Mouse (Mus musculus): Measurements from ENCODE around the gene Fabp7. TPM values are rescaled to one million over a fixed set of nuclear protein-coding genes. Genes with fewer than 3 reads are reported as not detected.
A peak's percentile ranks its signal among the peaks of the same experiment; 100 is the strongest.

Gene Fabp7
- polyA plus RNA-seq, 1 experiment from 2014 or later = 12.9 TPM

- peak; percentile 78 for DNase-seq (ENCODE audit: low spot score)
- Histone ChIP-seq H3K4me1 (ENCODE audit: insufficient read depth, low read depth, low read length) (no peaks in the 10 kb centered on the region), H3K4me3 (ENCODE audit: low read depth, low read length) (peak overlapping the region; percentile 58), H3K36me3 (ENCODE audit: insufficient read depth, low read length) (no peaks in the 10 kb centered on the region), H3K27me3 (replicated peaks; ENCODE audit: insufficient read depth, low read length) (no peaks in the 10 kb centered on the region), H3K27ac (ENCODE audit: low read length) (peak overlapping the region; percentile 92), H3K9me3 (ENCODE audit: low read length) (no peaks in the 10 kb centered on the region), H3K9ac (replicated peaks; ENCODE audit: low read depth) (peak overlapping the region; percentile 63), H3K4me2 (replicated peaks; ENCODE audit: low read depth, low read length) (peak overlapping the region; percentile 92)
- TF ChIP-seq CTCF (IDR thresholded peaks at IDR 0.05) (peak; percentile 32), EP300 (IDR thresholded peaks at IDR 0.05) (0 out of 2 replicates have a peak, but pooled peaks have one; percentile 8)
- peak; percentile 92 for ATAC-seq
- under 1% methylated on average over 44 of the region's 44 CpGs for WGBS
Observed at GRCm38 (mm10) chr10:57794491-57795461, 10.1 kb downstream of the Fabp7 start.

GRCm38 (mm10) chr10:57795542-57795941 is 10.9 kb downstream of the Fabp7 start:
- Histone ChIP-seq H3K27ac (ENCODE audit: low read length) (peak overlapping the region; percentile 92), H3K36me3 (ENCODE audit: insufficient read depth, low read length) (no peaks in the 10 kb centered on the region), H3K27me3 (replicated peaks; ENCODE audit: insufficient read depth, low read length) (no peaks in the 10 kb centered on the region), H3K4me1 (ENCODE audit: insufficient read depth, low read depth, low read length) (no peaks in the 10 kb centered on the region), H3K4me3 (ENCODE audit: low read depth, low read length) (peak overlapping the region; percentile 58), H3K9ac (replicated peaks; ENCODE audit: low read depth) (peak overlapping the region; percentile 63), H3K9me3 (ENCODE audit: low read length) (no peaks in the 10 kb centered on the region), H3K4me2 (replicated peaks; ENCODE audit: low read depth, low read length) (peak overlapping the region; percentile 92)
- ATAC-seq = no peak
- TF ChIP-seq CTCF (IDR thresholded peaks at IDR 0.05) (no peak), EP300 (IDR thresholded peaks at IDR 0.05) (no peak)
- WGBS = 32% methylated on average over 4 of the region's 4 CpGs
- DNase-seq (ENCODE audit: low spot score) = no peak

DNA sequence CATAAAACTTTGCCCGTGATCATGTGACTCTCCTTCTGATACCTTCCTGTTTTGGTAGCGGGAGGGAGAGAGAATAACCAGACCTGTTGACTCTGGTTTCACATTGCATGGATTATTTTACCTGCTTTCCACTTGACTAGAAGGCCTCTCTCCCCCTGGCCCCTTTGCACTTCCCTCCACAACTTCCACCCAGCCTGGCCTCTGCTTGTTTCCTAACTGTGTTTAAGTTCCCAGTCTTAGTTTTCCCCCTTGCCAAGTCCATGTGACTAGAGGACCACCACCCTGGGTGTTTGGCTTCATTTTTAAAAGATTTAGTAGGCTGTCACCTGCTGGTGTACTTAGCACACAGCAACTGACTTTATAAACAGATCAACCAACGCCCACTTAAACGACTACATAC is 11.4 kb downstream of the Fabp7 start:
- H3K9ac ChIP-seq (replicated peaks; ENCODE audit: low read depth) = no peak overlapping the region
- WGBS = 37% methylated on average over 4 of the region's 4 CpGs

GRCm38 (mm10) chr10:57799486-57799885 is 14.8 kb downstream of the Fabp7 start:
- Histone ChIP-seq H3K9ac (replicated peaks; ENCODE audit: low read depth) (no peak overlapping the region), H3K9me3 (ENCODE audit: low read length) (no peaks in the 10 kb centered on the region), H3K4me1 (ENCODE audit: insufficient read depth, low read depth, low read length) (no peaks in the 10 kb centered on the region), H3K27ac (ENCODE audit: low read length) (no peak overlapping the region), H3K4me3 (ENCODE audit: low read depth, low read length) (no peak overlapping the region), H3K27me3 (replicated peaks; ENCODE audit: insufficient read depth, low read length) (no peaks in the 10 kb centered on the region), H3K4me2 (replicated peaks; ENCODE audit: low read depth, low read length) (no peak overlapping the region), H3K36me3 (ENCODE audit: insufficient read depth, low read length) (no peaks in the 10 kb centered on the region)
- ATAC-seq (no peak), DNase-seq (ENCODE audit: low spot score) (peak; percentile 11)
- WGBS = 96% methylated on average over 1 of the region's 1 CpGs
- TF ChIP-seq CTCF (IDR thresholded peaks at IDR 0.05) (no peak), EP300 (IDR thresholded peaks at IDR 0.05) (no peak)

More for the DNA sequence above, 11.4 kb downstream of the Fabp7 start:
- ATAC-seq (no peak), DNase-seq (ENCODE audit: low spot score) (peak; percentile 70)
- Histone ChIP-seq H3K4me2 (replicated peaks; ENCODE audit: low read depth, low read length) (peak overlapping the region; percentile 92), H3K27me3 (replicated peaks; ENCODE audit: insufficient read depth, low read length) (no peaks in the 10 kb centered on the region), H3K36me3 (ENCODE audit: insufficient read depth, low read length) (no peaks in the 10 kb centered on the region), H3K4me3 (ENCODE audit: low read depth, low read length) (no peak overlapping the region), H3K27ac (ENCODE audit: low read length) (peak overlapping the region; percentile 92), H3K4me1 (ENCODE audit: insufficient read depth, low read depth, low read length) (no peaks in the 10 kb centered on the region), H3K9me3 (ENCODE audit: low read length) (no peaks in the 10 kb centered on the region)
- TF ChIP-seq CTCF (IDR thresholded peaks at IDR 0.05) (peak; percentile 71), EP300 (IDR thresholded peaks at IDR 0.05) (no peak)

DNA sequence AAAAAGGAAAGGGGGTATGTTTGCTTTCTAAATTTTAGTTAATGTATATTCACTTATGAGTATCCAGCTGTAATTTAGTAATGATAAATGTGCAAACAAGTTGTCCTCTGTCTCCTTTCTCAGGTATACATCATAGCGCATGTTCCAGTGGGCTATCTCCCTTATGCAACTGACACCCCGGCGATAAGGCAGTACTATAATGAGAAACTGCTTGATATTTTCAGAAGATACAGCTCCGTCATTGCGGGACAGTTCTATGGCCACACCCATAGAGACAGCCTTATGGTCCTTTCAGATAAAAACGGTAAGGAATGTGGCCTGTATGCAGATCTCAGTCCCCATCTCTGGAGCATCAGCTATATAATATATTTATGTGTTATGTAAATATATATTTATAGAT is 23.1 kb downstream of the Fabp7 start:
- Histone ChIP-seq H3K36me3 (ENCODE audit: insufficient read depth, low read length) (no peaks in the 10 kb centered on the region), H3K4me1 (ENCODE audit: insufficient read depth, low read depth, low read length) (no peaks in the 10 kb centered on the region), H3K4me3 (ENCODE audit: low read depth, low read length) (no peak overlapping the region), H3K4me2 (replicated peaks; ENCODE audit: low read depth, low read length) (no peak overlapping the region), H3K27ac (ENCODE audit: low read length) (no peak overlapping the region), H3K9me3 (ENCODE audit: low read length) (no peaks in the 10 kb centered on the region), H3K9ac (replicated peaks; ENCODE audit: low read depth) (no peak overlapping the region), H3K27me3 (replicated peaks; ENCODE audit: insufficient read depth, low read length) (no peaks in the 10 kb centered on the region)
- 88% methylated on average over 6 of the region's 6 CpGs for WGBS
- DNase-seq (ENCODE audit: low spot score) (no peak), ATAC-seq (no peak)
- no peak for TF ChIP-seq EP300 (IDR thresholded peaks at IDR 0.05)
- TF ChIP-seq CTCF (IDR thresholded peaks at IDR 0.05) = no peak

- H3K4me3 ChIP-seq (ENCODE audit: low read depth, low read length) = no peak overlapping the region
- no peaks in the 10 kb centered on the region for H3K4me1 ChIP-seq (ENCODE audit: insufficient read depth, low read depth, low read length)
- H3K9me3 ChIP-seq (ENCODE audit: low read length) = no peaks in the 10 kb centered on the region
- TF ChIP-seq EP300 (IDR thresholded peaks at IDR 0.05) (no peak), CTCF (IDR thresholded peaks at IDR 0.05) (no peak)
- 74% methylated on average over 5 of the region's 5 CpGs for WGBS
- H3K27ac ChIP-seq (ENCODE audit: low read length) = no peak overlapping the region
- H3K4me2 ChIP-seq (replicated peaks; ENCODE audit: low read depth, low read length) = no peak overlapping the region
- DNase-seq (ENCODE audit: low spot score) (no peak), ATAC-seq (no peak)
- H3K27me3 ChIP-seq (replicated peaks; ENCODE audit: insufficient read depth, low read length) = no peaks in the 10 kb centered on the region
- H3K36me3 ChIP-seq (ENCODE audit: insufficient read depth, low read length) = no peaks in the 10 kb centered on the region
- H3K9ac ChIP-seq (replicated peaks; ENCODE audit: low read depth) = no peak overlapping the region
Observed at GRCm38 (mm10) chr10:57812161-57812856, 27.6 kb downstream of the Fabp7 start.

All from lung, postnatal 0 days (tissue).